Mouse (Mus musculus): ENCODE results near the gene Snrnp200. TPM values are rescaled to one million over a fixed set of nuclear protein-coding genes. Genes with fewer than 3 reads are reported as not detected.

Gene Snrnp200
- polyA plus RNA-seq, 1 experiment from 2014 or later: 23.3 TPM

DNA sequence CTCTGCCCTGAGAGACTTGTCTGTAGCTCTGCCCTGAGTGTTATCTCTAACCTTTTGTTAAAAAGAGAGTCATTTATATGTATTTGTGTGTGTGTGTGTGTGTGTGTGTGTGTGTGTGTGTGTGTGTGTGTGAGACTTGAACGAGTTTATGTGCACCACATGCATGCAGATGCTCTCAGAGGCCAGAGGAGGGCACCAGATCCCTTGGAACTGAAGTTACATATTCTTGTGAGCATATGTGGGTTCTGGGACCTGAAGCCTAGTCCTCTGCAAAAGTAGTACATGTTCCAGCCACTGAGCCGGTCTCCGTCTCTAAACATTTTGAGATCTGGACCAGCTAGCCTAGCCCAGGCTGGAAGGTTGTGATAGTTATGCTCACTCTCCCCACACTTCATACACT lies 17.1 kb downstream of the Snrnp200 start:
- H3K4me2 ChIP-seq: no peak overlapping the region
- no peak overlapping the region for H3K4me3 ChIP-seq (replicated peaks)
- H3K9ac ChIP-seq: no peak overlapping the region
- H3K36me3 ChIP-seq (replicated peaks): peaks cover 94% of the 10 kb centered on the region
- no peaks in the 10 kb centered on the region for H3K9me3 ChIP-seq (replicated peaks)
- no peak overlapping the region for H3K27ac ChIP-seq (replicated peaks)
- H3K27me3 ChIP-seq: no peaks in the 10 kb centered on the region
- 81% methylated on average over 3 of the region's 3 CpGs for WGBS (ENCODE audit: insufficient replicate concordance)
- ATAC-seq (ENCODE audit: insufficient read depth): no peak
- H3K4me1 ChIP-seq (replicated peaks): no peaks in the 10 kb centered on the region

DNA sequence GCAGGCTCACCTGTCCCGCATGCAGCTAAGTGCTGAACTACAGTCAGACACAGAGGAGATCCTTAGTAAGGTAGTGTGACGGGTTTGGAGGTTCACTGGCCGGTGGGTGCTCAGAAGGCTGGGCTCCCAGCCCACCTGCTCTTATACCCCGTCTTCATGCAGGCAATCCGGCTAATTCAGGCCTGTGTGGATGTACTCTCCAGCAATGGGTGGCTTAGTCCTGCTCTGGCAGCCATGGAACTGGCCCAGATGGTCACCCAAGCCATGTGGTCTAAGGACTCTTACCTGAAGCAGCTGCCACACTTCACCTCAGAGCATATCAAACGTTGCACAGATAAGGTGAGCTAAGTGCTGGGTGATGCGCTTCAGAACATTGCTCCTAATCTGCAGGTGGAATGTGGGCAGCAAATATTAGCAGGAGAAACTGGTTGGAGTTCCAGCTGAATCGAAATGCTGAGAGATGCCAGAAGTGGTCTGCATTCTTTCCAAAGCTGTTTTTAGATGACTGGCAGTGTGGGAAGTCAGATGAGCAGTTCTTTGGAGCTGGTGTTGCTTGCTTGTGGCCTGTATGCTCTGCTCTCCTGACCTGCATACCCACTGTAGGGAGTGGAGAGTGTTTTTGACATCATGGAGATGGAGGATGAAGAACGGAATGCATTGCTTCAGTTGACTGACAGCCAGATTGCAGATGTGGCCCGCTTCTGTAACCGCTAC lies 29.9 kb downstream of the Snrnp200 start:
- 82% methylated on average over 11 of the region's 11 CpGs for WGBS (ENCODE audit: insufficient replicate concordance)
- H3K4me1 ChIP-seq (replicated peaks): no peaks in the 10 kb centered on the region
- no peak for ATAC-seq (ENCODE audit: insufficient read depth)
- peaks cover 94% of the 10 kb centered on the region for H3K36me3 ChIP-seq (replicated peaks)
- H3K27me3 ChIP-seq: no peaks in the 10 kb centered on the region
- H3K4me3 ChIP-seq (replicated peaks): no peak overlapping the region
- no peak overlapping the region for H3K27ac ChIP-seq (replicated peaks)
- no peak overlapping the region for H3K9ac ChIP-seq
- no peaks in the 10 kb centered on the region for H3K9me3 ChIP-seq (replicated peaks)
- H3K4me2 ChIP-seq: no peak overlapping the region

DNA sequence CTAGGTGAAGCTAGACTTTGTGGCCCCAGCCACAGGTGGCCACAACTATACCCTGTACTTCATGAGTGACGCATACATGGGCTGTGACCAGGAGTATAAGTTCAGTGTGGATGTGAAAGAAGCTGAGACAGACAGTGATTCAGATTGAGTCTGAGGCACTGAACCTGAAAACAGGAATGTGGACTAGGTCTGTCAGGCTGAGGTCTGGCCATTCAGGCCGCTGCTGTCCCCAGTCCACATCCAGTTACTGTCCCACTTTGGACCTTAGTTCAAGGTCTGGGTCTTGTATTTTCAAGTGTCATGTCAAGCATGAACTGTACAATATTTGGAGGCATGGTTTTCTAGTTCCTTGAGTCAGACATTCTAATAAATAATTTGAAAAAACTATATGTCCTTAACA lies 31.9 kb downstream of the Snrnp200 start:
- no peak overlapping the region for H3K27ac ChIP-seq (replicated peaks)
- no peak overlapping the region for H3K9ac ChIP-seq
- H3K27me3 ChIP-seq: no peaks in the 10 kb centered on the region
- H3K4me2 ChIP-seq: no peak overlapping the region
- 91% methylated on average over 2 of the region's 2 CpGs for WGBS (ENCODE audit: insufficient replicate concordance)
- ATAC-seq (ENCODE audit: insufficient read depth): 0 out of 2 replicates have a peak, but pooled peaks have one; percentile 28
- peaks cover 92% of the 10 kb centered on the region for H3K36me3 ChIP-seq (replicated peaks)
- H3K4me3 ChIP-seq (replicated peaks): no peak overlapping the region
- no peaks in the 10 kb centered on the region for H3K9me3 ChIP-seq (replicated peaks)
- no peaks in the 10 kb centered on the region for H3K4me1 ChIP-seq (replicated peaks)

DNA sequence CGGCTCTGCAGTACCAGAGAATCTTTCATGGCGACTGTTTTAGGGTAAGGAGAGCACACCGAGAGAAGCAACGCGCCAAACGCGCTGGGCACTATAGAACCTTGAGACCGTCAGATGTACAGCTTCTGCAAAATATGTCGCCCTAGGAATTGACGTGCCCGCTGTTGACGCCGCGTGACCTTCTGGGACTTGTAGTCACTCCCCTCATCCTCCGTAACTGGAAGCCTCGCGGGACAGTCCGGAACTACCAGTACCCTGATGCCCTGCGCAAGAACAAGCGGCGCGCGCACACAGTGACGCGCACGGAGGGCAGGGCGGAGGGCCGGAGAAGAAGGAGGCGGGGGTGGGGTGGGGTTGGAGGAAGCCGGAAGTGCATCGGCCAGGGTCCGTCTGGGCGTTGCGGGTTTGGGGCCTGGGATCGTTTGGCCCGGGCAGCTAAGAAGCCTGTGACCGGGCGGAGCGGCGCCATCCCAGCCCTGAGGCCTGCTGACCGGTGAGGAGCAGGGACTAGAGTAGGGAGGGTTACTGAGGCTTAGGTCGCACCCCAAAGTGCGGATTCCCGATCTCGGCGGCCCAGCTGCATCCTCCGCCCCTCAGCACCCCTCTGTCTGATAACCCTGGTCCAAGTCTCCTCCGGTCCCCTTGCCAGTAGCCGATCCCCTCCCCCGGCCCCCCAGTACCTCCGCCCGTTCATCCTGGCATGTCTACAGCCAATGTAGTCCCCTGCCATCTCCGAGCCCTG lies 39.6 kb downstream of the Snrnp200 start, which contains the start of the genes Ciao1 and Tmem127:
Gene Ciao1 (minus strand): TSS at position 225 of the 742 bp plus-strand sequence.
Gene Tmem127 (plus strand): TSS at position 317 of the 742 bp plus-strand sequence.
- peaks cover 52% of the 10 kb centered on the region for H3K4me1 ChIP-seq (replicated peaks)
- peak within 1 kb of the TSS; percentile 95 for H3K4me2 ChIP-seq
- H3K4me3 ChIP-seq (replicated peaks): peak within 1 kb of the TSS; percentile 95
- H3K36me3 ChIP-seq (replicated peaks): peaks cover 37% of the 10 kb centered on the region
- H3K9ac ChIP-seq: peak within 1 kb of the TSS; percentile 95
- ATAC-seq (ENCODE audit: insufficient read depth): peak; percentile 99
- H3K9me3 ChIP-seq (replicated peaks): no peaks in the 10 kb centered on the region
- H3K27ac ChIP-seq (replicated peaks): peak within 1 kb of the TSS; percentile 89
- H3K27me3 ChIP-seq: no peaks in the 10 kb centered on the region
- under 1% methylated on average over 52 of the region's 53 CpGs for WGBS (ENCODE audit: insufficient replicate concordance)

DNA sequence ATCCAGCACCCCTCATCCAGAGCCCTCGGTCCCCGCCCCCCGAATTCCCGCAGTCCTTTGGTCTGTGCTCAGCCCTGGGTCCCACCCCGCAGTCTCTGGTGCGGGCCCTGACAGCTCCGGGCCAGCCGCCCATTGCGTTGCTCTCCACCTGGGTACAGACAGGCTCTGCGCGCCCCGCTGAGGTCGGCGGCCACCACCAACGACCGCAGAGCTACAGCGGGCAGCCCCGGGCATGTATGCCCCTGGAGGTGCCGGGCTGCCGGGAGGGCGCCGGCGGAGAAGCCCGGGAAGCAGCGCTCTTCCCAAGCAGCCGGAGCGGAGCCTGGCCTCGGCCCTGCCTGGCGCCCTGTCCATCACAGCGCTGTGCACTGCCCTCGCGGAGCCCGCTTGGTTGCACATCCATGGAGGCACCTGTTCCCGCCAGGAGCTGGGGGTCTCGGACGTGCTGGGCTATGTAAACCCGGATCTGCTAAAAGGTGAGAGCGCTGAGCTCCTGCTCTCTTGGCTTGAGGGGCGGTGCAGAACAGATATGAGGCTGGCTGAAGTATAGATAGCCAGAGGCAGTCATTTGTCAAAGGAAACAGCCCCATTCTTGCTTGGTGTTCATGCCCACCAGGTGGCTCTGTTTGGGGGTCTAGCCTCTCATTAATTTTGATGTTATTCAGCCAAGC lies 40.3 kb downstream of the Snrnp200 start:
- Histone ChIP-seq H3K4me3 (replicated peaks) (peak overlapping the region; percentile 95), H3K27me3 (no peaks in the 10 kb centered on the region), H3K36me3 (replicated peaks) (peaks cover 35% of the 10 kb centered on the region), H3K9ac (peak overlapping the region; percentile 95), H3K4me1 (replicated peaks) (peaks cover 52% of the 10 kb centered on the region), H3K9me3 (replicated peaks) (no peaks in the 10 kb centered on the region), H3K4me2 (peak overlapping the region; percentile 95), H3K27ac (replicated peaks) (peak overlapping the region; percentile 89)
- ATAC-seq (ENCODE audit: insufficient read depth): peak; percentile 47
- under 1% methylated on average over 39 of the region's 39 CpGs for WGBS (ENCODE audit: insufficient replicate concordance)

DNA sequence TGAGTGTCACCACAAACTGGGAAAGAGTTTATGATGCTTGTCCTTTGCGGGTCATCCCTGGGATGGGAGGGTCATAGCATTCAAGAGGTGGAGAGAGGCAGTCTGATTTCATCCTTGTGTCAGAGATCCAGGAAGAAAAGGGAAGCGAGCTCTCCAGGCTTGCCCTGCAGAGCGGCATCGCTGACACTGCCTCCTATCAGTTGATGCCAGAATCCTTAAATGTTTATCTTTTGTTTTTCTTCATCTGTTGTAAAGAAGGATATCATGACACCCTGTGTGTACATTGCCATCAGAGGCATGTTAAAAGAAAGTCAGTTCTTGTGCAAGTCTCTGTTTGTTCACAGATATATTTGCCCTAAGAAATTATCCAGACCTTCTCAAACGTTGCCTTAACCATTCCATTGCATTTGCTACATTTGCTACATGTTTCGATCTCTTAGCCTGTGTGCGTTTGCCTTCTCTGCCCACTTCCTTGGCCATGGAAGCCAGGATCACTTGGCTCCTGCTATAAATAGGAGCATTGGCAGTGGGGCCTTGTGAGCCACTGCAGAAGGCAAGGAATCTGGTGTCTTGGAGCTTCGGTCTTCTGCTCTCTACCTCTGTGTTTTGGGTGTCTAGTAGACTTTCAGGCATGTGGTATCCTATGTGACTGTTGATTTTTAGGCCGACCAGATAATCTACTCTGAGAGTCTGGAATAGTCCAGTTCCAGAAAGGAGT lies 42.3 kb downstream of the Snrnp200 start:
- whole genome bisulfite sequencing (ENCODE audit: insufficient replicate concordance): 67% methylated on average over 9 of the region's 9 CpGs
- H3K36me3 ChIP-seq (replicated peaks): peaks cover 16% of the 10 kb centered on the region
- H3K27me3 ChIP-seq: no peaks in the 10 kb centered on the region
- ATAC-seq (ENCODE audit: insufficient read depth): no peak
- H3K4me1 ChIP-seq (replicated peaks): peaks cover 52% of the 10 kb centered on the region
- no peaks in the 10 kb centered on the region for H3K9me3 ChIP-seq (replicated peaks)
- H3K9ac ChIP-seq: no peak overlapping the region
- peak overlapping the region; percentile 95 for H3K4me2 ChIP-seq
- H3K4me3 ChIP-seq (replicated peaks): 0 out of 2 replicates have a peak overlapping the region, but pooled peaks have one; percentile 2
- H3K27ac ChIP-seq (replicated peaks): peak overlapping the region; percentile 38; the same call in 1 of the 2 replicates

DNA sequence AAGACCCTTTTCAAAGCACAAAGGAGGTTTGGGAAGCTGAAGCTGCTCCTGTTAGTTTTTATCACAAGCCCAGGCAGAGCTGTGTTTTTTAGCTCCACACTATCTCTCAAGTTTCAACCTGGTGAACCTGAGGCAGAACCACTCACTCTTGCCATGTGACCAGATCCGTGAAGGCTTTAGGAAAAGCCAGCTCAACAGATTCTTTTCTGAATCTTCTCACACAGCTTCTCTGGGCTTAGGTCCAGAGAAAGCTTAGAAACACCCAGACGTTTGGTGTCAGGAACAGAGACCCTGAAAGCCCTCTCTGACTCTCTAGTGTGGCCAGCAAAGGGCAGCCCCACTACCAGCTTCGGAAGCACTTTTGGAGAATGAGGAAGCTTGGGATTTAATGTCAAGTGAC lies 43.3 kb downstream of the Snrnp200 start:
- 70% methylated on average over 3 of the region's 3 CpGs for WGBS (ENCODE audit: insufficient replicate concordance)
- H3K9me3 ChIP-seq (replicated peaks): no peaks in the 10 kb centered on the region
- no peak overlapping the region for H3K4me3 ChIP-seq (replicated peaks)
- peaks cover 9% of the 10 kb centered on the region for H3K36me3 ChIP-seq (replicated peaks)
- H3K27ac ChIP-seq (replicated peaks): no peak overlapping the region
- no peak for ATAC-seq (ENCODE audit: insufficient read depth)
- no peaks in the 10 kb centered on the region for H3K27me3 ChIP-seq
- H3K9ac ChIP-seq: no peak overlapping the region
- no peak overlapping the region for H3K4me2 ChIP-seq
- H3K4me1 ChIP-seq (replicated peaks): peaks cover 43% of the 10 kb centered on the region

DNA sequence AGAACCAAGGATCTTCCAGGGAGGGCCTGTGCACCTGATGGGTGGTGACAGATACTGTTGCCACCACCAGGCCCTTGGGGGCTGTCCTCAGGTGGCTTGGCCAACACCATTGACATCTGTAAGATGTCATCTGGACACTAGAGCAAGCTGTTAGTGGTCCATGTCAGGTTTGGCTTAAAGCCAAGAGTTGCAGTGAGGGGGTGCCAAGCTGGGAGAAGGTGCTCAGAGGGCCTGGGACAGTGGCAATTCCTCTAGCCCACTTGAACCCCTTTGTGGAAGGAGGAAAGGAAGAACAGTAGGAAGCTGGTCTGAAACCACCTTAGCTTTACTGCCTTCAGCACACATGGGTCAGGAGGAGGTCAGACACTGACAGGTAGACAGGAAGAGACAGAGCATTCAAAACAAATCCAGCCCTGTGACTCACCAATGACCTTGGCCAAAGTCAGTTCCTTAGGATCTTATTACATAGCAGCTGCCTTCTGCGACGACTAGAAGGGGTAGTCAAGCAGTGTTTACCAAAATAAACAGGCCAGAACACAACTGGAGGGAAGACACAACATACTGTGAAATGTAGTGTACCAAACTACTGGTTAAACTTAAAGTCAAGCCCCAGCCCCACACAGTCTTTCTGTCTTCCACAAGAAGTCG lies 43.8 kb downstream of the Snrnp200 start:
- no peak for ATAC-seq (ENCODE audit: insufficient read depth)
- Histone ChIP-seq H3K27me3 (no peaks in the 10 kb centered on the region), H3K9ac (no peak overlapping the region), H3K27ac (replicated peaks) (no peak overlapping the region), H3K4me2 (no peak overlapping the region), H3K36me3 (replicated peaks) (peaks cover 14% of the 10 kb centered on the region), H3K4me3 (replicated peaks) (no peak overlapping the region), H3K4me1 (replicated peaks) (peaks cover 37% of the 10 kb centered on the region), H3K9me3 (replicated peaks) (no peaks in the 10 kb centered on the region)
- WGBS (ENCODE audit: insufficient replicate concordance): 74% methylated on average over 3 of the region's 3 CpGs

DNA sequence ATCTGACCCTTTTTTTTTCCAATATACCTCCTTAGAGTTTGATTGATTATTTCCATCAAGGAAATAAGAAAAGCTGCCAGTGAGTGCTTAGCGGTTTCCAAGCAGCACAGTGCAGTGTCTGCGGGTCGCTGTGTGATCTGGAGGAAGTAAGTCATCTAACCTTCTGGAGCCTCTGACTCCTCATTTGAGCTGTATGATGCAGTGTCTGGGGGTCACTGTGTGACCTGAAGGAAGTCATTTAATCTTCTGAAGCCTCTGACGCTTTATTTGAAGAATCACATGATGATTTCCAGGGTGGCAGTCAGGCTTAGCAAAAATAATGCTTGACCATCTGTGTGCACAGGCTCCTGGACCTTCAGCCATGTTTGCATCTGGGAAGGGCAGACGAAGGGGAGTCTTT lies 44.6 kb downstream of the Snrnp200 start:
- Histone ChIP-seq H3K36me3 (replicated peaks) (peaks cover 22% of the 10 kb centered on the region), H3K9ac (no peak overlapping the region), H3K27me3 (no peaks in the 10 kb centered on the region), H3K4me1 (replicated peaks) (peaks cover 37% of the 10 kb centered on the region), H3K9me3 (replicated peaks) (no peaks in the 10 kb centered on the region), H3K27ac (replicated peaks) (no peak overlapping the region), H3K4me3 (replicated peaks) (no peak overlapping the region), H3K4me2 (no peak overlapping the region)
- no peak for ATAC-seq (ENCODE audit: insufficient read depth)
- WGBS (ENCODE audit: insufficient replicate concordance): 72% methylated on average over 5 of the region's 5 CpGs

DNA sequence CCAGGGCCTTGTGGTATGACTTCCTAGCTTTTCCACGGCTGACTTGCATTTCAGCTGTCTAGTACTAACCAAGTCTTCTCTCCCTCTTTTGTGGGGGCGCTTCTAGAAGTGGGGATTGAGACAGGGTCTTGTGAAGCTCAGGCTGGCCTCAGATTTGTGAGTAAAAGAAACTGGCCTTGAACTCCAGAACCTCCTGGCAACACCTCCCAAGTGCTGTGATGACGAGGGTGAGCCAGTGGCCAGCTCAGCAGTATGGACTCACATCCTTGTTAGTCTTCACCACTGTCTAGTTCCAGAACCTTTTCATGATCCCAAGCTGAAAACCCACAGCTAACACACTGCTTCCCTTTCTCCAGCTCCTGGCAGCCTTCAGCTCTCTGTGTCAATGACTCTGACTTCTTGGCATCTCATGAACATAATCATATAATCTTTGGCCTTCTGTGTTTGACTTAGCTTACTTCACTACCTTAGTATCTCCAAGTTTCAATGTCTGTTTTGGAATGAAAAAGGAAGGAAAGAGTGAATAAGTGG lies 46.5 kb downstream of the Snrnp200 start:
- Histone ChIP-seq H3K4me3 (replicated peaks) (no peak overlapping the region), H3K4me1 (replicated peaks) (peaks cover 23% of the 10 kb centered on the region), H3K4me2 (no peak overlapping the region), H3K27me3 (no peaks in the 10 kb centered on the region), H3K9me3 (replicated peaks) (no peaks in the 10 kb centered on the region), H3K9ac (no peak overlapping the region), H3K36me3 (replicated peaks) (peaks cover 40% of the 10 kb centered on the region), H3K27ac (replicated peaks) (no peak overlapping the region)
- ATAC-seq (ENCODE audit: insufficient read depth): no peak
- WGBS (ENCODE audit: insufficient replicate concordance): 67% methylated on average over 3 of the region's 3 CpGs

Data from liver, embryonic 15.5 days (tissue).